Mouse (Mus musculus) 416B (cell line): ENCODE data around the gene H2afy2.

Experiments
- DNase-seq: peaks from one replicate; pipeline ENCODE4 v3.0.0; 2011; ENCODE audit warnings: low read depth

Gene H2afy2

DNA sequence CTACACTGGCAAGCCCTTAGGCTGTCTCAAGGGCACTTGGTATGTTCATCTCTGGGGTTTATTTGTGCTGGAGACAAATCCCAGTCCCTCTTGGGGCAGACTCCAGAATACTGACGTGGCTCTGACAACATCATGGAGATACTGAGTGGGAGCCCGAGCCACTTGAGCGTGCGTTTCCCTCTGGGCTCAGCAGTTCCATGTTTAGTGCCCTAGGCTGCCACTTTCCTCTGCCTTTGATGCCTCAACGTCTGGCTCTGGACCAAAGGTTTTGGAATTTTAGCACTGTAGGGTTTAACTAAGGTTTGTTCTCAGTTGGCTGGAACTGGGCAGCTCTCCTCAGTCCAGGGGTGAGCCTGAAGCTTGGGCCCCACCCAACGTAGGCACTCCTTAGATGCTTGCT, 60.7 kb downstream of the H2afy2 start:
- no peak for DNase-seq

- peak; percentile 23 for DNase-seq
These were observed 61.7 kb downstream of the H2afy2 start for GRCm38 (mm10) chr10:61722215-61722614.

- no peak for DNase-seq
These were observed 63.6 kb downstream of the H2afy2 start for GRCm38 (mm10) chr10:61720331-61720730.

DNA sequence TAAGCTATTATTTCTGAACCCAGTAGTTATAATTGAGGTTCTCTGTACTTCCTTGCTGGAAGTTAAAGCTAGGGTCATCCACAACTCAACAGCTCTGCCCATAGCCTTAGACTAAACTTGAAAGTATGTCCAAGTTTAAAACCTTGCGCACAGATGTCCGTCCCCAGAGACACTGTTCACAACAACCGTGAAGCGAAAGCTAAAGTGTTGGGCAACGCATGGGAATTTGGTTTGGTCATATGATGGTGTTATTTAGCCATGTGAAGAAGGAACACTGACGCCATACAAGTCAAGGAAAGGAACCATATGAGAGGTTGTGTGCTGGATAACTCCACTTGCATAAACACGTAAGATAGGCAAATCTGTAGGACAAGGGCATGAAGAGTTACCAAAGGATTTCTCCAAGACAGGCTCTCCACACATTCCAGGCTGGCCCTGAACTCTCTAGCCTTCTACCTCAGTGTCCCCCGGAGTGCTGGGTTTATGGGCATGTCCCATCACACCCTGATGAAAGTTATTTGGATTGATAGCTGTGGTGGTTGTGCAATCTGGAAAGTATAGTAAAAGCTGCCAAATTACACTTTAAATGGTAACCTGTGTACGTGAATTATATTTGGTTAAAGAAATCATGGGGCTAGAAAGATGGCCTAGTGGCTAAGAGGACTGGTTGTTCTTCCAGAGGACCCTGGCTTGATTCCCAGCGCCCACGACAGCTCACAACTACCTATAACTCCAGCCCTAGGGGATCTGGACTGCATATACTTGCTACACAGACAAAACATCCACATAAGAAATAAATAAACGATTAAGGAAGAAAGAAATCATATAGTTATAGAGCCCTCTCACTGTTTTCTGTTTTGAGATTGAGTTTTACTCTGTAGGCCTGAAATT, 66.3 kb downstream of the H2afy2 start:
- no peak for DNase-seq

- peak; percentile 82 for DNase-seq
These were observed 67.7 kb downstream of the H2afy2 start for GRCm38 (mm10) chr10:61715996-61716864.

DNA sequence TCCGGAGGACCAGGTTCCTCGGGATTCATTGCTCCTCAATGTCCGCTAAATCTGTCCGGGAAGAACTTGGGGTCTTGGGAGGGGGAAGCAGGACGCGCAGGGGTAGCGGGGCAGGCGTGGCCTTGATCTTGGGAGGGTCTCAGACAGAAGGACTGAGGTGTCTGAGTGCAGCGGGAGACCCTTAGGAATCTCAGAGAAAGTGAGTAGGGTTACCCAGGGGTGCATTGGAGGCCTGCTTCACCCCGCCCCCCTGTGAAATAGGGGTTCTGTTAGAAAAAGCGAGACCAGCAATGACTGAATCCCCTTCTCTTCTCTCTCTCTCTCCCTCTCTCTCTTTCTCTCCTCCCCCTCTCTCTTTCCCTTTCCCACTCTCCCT, 68.5 kb downstream of the H2afy2 start:
- DNase-seq = no peak

DNA sequence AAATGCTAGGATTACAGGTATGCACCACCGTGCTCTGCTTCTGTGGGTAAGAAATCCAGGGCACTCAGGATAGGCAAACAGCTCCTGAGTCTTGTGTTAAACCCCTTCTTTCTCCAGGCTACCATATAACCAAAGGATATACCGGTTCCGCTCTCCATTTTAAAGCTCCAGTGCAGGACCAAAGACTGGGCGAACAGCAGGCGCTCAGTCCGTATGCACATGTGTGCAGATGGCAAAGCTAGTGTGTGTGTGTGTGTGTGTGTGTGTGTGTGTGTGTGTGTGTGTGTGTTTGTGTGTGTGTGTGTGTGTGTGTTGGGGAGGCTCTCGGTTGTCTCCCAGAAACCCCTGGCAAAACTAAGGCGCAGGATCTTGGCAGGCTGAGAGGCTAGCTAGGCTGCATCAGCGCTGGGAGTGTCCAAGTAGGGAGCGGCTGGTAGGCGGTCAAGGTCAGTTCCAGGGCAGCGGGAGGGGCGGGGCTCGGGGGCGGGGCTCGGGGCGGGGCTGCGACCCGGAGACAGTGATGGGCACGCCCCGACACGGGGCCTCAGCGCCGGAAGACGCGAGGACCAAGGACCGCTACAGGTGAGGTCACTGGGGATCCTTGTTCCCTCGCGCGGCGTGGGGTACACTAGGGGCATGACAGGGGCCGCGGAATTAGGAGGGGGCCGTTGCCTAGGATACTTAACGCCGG, 69.0 kb downstream of the H2afy2 start, which contains the start of gene Aifm2:
TSS of gene Aifm2 (plus strand) at position 493 of the 691 bp plus-strand sequence.
- peak; percentile 76 for DNase-seq

DNA sequence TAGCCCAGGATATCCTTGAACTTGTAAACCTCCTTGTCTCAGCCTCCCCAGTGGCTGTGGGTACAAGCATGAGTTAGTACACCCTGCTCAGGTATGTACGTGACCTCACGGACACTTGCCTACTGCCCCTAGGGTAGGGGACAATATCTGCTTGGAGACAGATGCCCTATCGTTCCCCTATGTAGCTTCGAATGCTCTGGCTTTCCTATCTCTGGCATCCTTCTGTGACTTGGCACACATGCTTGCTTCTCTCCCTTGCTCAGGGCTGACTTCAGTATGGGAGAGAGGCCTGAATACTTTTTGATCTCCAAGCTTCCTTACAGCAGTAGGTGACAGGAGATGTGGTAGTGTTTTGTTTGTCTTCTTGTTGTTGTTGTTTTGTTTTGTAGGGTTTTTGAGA, 69.8 kb downstream of the H2afy2 start:
- no peak for DNase-seq

GRCm38 (mm10) chr10:61713601-61714000, 70.3 kb downstream of the H2afy2 start:
- no peak for DNase-seq

DNA sequence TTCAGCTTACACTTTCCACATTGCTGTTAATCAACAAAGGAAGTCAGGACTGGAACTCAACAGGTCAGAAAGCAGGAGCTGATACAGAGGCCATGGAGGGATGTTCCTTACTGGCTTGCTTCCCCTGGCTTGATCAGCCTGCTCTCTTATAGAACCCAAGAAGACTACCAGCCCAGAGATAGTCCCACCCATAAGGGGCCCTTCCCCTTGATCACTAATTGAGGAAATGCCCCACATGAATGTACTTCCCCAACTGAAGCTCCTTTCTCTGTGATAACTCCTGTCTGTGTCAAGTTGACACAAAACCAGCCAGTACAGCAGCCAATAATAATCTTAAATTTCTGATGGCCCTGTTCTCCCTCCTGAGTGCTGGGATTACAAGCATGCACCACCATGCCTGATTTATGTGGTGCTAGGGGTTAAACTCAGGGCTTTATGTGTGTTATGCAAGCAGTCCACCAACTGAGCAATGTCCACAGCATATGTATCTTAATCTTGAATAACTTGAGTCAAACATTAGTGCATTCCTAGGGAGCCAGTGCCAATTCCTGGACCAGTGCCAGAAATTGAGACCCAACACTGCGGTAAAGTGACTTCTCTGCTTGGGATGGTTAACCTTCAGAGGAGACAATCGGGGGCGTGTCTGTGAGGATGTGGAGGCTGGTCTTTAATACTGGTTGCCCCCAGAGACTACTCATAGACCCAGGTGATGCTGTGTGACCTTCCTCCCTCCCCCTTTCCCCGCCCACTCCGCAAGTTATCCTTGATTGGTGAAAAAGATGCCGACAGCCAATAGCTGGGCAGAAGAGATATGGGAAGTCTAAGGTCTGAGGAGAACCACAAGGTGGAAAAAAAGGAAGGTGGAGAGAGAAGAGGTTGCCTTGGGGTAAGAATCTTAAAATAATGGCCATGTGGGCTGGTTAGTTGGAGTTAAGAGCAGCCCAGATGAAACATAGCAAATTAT, 77.3 kb downstream of the H2afy2 start:
- DNase-seq = no peak

- DNase-seq = no peak
These were observed 79.3 kb downstream of the H2afy2 start for GRCm38 (mm10) chr10:61704663-61705062.

DNA sequence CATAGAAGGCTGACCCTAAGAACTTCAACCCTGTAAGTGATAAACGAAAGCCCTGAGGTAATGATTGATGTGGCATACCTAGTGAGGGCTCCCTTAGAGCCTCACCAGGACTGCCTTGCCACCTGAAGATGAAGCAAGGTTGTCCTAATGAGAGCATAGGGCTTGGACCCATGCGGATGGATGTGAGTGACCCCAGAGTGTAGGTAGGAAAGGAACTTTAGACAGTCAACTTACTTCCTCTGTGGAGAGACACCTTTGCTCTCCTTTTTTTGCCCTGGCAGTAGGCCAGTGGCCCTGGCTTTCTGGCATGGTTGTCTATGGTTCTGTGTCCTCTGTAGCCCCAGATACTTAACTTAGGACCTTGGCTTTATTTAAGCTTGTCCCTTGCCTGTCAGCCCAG, 86.9 kb downstream of the H2afy2 start:
- DNase-seq = no peak

GRCm38 (mm10) chr10:61696560-61696823, 87.5 kb downstream of the H2afy2 start:
- no peak for DNase-seq

DNA sequence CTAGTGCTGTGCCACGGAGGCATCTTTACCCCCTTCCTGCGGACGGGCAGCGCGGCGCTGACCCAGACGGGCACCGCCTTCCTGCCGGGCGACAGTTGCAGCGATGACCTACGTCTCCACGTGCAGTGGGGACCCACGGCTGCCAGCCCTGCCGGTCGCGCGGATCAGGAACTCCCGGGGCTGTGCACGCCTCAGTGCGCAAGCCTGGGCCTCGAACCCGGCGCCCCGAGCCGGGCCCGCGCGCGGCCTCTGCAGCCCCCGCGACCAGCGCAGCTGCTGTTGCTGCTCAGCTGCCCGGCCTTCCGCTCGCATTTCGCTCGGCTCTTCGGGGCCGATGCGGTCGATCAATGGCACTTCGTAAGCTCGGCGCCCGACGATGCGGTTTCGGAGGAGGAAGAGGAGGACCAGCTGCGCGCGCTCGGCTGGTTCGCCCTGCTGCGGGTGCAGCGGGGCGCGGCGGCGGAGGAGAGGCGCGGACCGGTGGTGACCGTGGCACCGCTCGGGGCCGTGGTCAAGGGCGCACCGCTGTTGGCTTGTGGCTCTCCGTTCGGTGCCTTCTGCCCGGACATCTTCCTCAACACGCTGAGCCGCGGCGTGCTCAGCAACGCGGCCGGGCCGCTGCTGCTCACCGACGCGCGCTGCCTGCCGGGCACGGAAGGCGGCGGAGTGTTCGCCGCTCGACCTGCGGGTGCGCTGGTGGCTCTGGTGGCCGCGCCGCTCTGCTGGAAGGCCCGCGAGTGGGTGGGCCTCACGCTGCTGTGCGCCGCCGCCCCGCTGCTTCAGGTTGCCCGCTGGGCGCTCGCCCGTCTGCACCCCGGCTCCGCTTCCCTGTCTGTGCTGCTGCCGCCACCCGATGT, 88.0 kb downstream of the H2afy2 start:
- DNase-seq = no peak

- peak; percentile 99 for DNase-seq
These were observed 88.9 kb downstream of the H2afy2 start, which contains the start of gene Tysnd1 for GRCm38 (mm10) chr10:61694870-61695670. Gene Tysnd1, plus strand, starts transcription at chr10:61695514.

GRCm38 (mm10) chr10:61693563-61693962, 90.4 kb downstream of the H2afy2 start:
- no peak for DNase-seq

- no peak for DNase-seq
These were observed 94.5 kb downstream of the H2afy2 start for GRCm38 (mm10) chr10:61689405-61689804.
